Comparison of ENCODE assay signal across 27 mouse cellular contexts in the genomic region with DNA sequence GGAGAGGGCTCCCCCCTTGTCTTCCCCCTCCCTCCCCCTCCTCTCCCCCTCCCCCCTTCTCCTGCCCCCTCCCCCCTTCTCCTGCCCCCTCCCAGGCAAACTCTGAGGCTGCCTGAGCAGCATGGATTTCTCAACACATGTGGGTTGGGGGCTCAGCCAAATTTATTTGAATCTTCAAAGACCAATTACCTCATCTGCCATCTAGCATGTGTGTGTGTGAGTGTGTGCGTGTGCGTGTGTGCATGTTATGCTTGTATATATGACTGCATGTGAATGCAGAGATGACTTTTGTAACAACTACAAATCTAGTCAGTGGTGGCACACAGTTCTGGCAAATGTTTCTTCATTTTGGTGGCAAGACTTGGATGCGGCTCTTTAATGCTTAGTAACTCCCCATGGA. TPM values are rescaled to one million over a fixed set of nuclear protein-coding genes. Genes with fewer than 3 reads are reported as not detected.
DNase-seq lines count a peak whose midpoint lies in the region; ATAC-seq and TF ChIP-seq lines count a peak whose summit lies in the region.
"Had no signal": no experiment of that assay in that cellular context is flagged by ENCODE, and none has a peak within 500 bp of the region (broad histone marks: within the 10 kb centered on the region; RNA-seq: fewer than 3 reads in every experiment).

No protein-coding gene starts in this region.

- no peak overlapping the region for H3K4me2 ChIP-seq in midbrain, postnatal 0 days (ENCODE audit: low read depth, low read length, poor library complexity, severe bottlenecking)
- no peak overlapping the region for H3K4me2 ChIP-seq in midbrain, embryonic 15.5 days
- H3K4me2 ChIP-seq in embryonic facial prominence, embryonic 15.5 days (replicated peaks), result no peak overlapping the region
- H3K4me2 ChIP-seq in stomach, embryonic 16.5 days (ENCODE audit: low read depth, low read length), result no peak overlapping the region
- no peak overlapping the region for H3K4me2 ChIP-seq in heart, embryonic 11.5 days
- H3K4me2 ChIP-seq: heart, embryonic 13.5 days; hindbrain, embryonic 15.5 days; limb, embryonic 12.5 days; liver, embryonic 12.5 days had no signal

- no peak for DNase-seq in gastrocnemius, adult 2 months
- no peak for DNase-seq in gastrocnemius, postnatal 25 days
- peak; percentile 38 for DNase-seq in midbrain, postnatal 0 days (ENCODE audit: low spot score)
- no peak for DNase-seq in heart, adult 11 months
- DNase-seq: adrenal gland, adult 8-10 months; B cell, adult 2 months; cerebellum, adult 11 months; cerebellum, adult 9-11 months; gastrocnemius, postnatal 36 days; heart, adult 2 months; heart, postnatal 10 days; kidney, adult 18-20 months; layer of hippocampus, postnatal 36 days; liver, postnatal 0 days; lung, postnatal 14 days; midbrain, embryonic 14.5 days; right cerebral cortex, postnatal 4 days; thymus, postnatal 14 days had no signal

- no peaks in the 10 kb centered on the region for H3K36me3 ChIP-seq in midbrain, postnatal 0 days (ENCODE audit: insufficient read depth, low read length)
- no peaks in the 10 kb centered on the region for H3K36me3 ChIP-seq in midbrain, embryonic 15.5 days (replicated peaks)
- no peaks in the 10 kb centered on the region for H3K36me3 ChIP-seq in embryonic facial prominence, embryonic 15.5 days
- no peaks in the 10 kb centered on the region for H3K36me3 ChIP-seq in stomach, embryonic 16.5 days (ENCODE audit: control insufficient read depth, insufficient read depth, low read length)
- no peaks in the 10 kb centered on the region for H3K36me3 ChIP-seq in heart, embryonic 11.5 days (ENCODE audit: control insufficient read depth, insufficient read depth, low read length)
- H3K36me3 ChIP-seq: forebrain, embryonic 10.5 days; heart, embryonic 13.5 days; hindbrain, embryonic 15.5 days; limb, embryonic 12.5 days; liver, embryonic 12.5 days had no signal

- ATAC-seq in midbrain, postnatal 0 days (ENCODE audit: low FRiP score), result no peak
- ATAC-seq in midbrain, embryonic 15.5 days (replicated peaks), result no peak
- ATAC-seq in embryonic facial prominence, embryonic 15.5 days (ENCODE audit: insufficient number of reproducible peaks, low FRiP score, low TSS enrichment, low read depth), result no peak
- ATAC-seq in stomach, embryonic 16.5 days (ENCODE audit: insufficient read depth, low FRiP score), result no peak
- no peak for ATAC-seq in heart, embryonic 11.5 days (replicated peaks; ENCODE audit: insufficient number of reproducible peaks, low FRiP score, low TSS enrichment)
- ATAC-seq: liver, embryonic 12.5 days; liver, postnatal 0 days had no signal

- 0 out of 2 replicates have a peak overlapping the region, but pooled peaks have one; percentile 4 for H3K27ac ChIP-seq in gastrocnemius, adult 2 months
- no peak overlapping the region for H3K27ac ChIP-seq in midbrain, postnatal 0 days (ENCODE audit: low read depth, low read length)
- H3K27ac ChIP-seq in midbrain, embryonic 15.5 days, result no peak overlapping the region
- 0 out of 2 replicates have a peak overlapping the region, but pooled peaks have one; percentile 1 for H3K27ac ChIP-seq in embryonic facial prominence, embryonic 15.5 days (replicated peaks)
- H3K27ac ChIP-seq in stomach, embryonic 16.5 days (ENCODE audit: low read length), result peak overlapping the region; percentile 43
- no peak overlapping the region for H3K27ac ChIP-seq in heart, embryonic 11.5 days (ENCODE audit: low read depth, low read length)
- H3K27ac ChIP-seq: forebrain, embryonic 10.5 days; heart, adult 2 months; heart, embryonic 13.5 days; hindbrain, embryonic 15.5 days; limb, embryonic 12.5 days; liver, embryonic 12.5 days had no signal

- H3K4me3 ChIP-seq in gastrocnemius, adult 2 months, result no peak overlapping the region
- H3K4me3 ChIP-seq in midbrain, postnatal 0 days (ENCODE audit: low read depth, low read length), result no peak overlapping the region
- H3K4me3 ChIP-seq in midbrain, embryonic 15.5 days, result no peak overlapping the region
- H3K4me3 ChIP-seq in embryonic facial prominence, embryonic 15.5 days (replicated peaks), result no peak overlapping the region
- no peak overlapping the region for H3K4me3 ChIP-seq in stomach, embryonic 16.5 days (replicated peaks; ENCODE audit: low read length)
- H3K4me3 ChIP-seq in heart, embryonic 11.5 days (ENCODE audit: low read depth, low read length), result no peak overlapping the region
- H3K4me3 ChIP-seq: forebrain, embryonic 10.5 days; heart, adult 2 months; heart, embryonic 13.5 days; hindbrain, embryonic 15.5 days; limb, embryonic 12.5 days; liver, embryonic 12.5 days had no signal

- WGBS in midbrain, postnatal 0 days, result 87% methylated on average over 3 of the region's 3 CpGs
- WGBS in midbrain, embryonic 15.5 days, result 88% methylated on average over 3 of the region's 3 CpGs
- WGBS in embryonic facial prominence, embryonic 15.5 days, result 65% methylated on average over 3 of the region's 3 CpGs
- WGBS in stomach, embryonic 16.5 days, result 83% methylated on average over 3 of the region's 3 CpGs
- WGBS in heart, embryonic 11.5 days (ENCODE audit: insufficient replicate concordance), result 94% methylated on average over 3 of the region's 3 CpGs

- H3K27me3 ChIP-seq in midbrain, postnatal 0 days (ENCODE audit: insufficient read depth, low read length), result no peaks in the 10 kb centered on the region
- no peaks in the 10 kb centered on the region for H3K27me3 ChIP-seq in midbrain, embryonic 15.5 days (replicated peaks)
- no peaks in the 10 kb centered on the region for H3K27me3 ChIP-seq in embryonic facial prominence, embryonic 15.5 days
- no peaks in the 10 kb centered on the region for H3K27me3 ChIP-seq in stomach, embryonic 16.5 days (ENCODE audit: control insufficient read depth, insufficient read depth, low read length)
- H3K27me3 ChIP-seq in heart, embryonic 11.5 days (ENCODE audit: control insufficient read depth, insufficient read depth, low read length), result no peaks in the 10 kb centered on the region
- H3K27me3 ChIP-seq: heart, embryonic 13.5 days; hindbrain, embryonic 15.5 days; limb, embryonic 12.5 days; liver, embryonic 12.5 days had no signal

- no peak for TF ChIP-seq CTCF in gastrocnemius, adult 2 months (IDR thresholded peaks at IDR 0.05)
- no peak for TF ChIP-seq CTCF in midbrain, postnatal 0 days (IDR thresholded peaks at IDR 0.05)

- H3K4me1 ChIP-seq in midbrain, postnatal 0 days (ENCODE audit: insufficient read depth, low read length), result no peaks in the 10 kb centered on the region
- no peaks in the 10 kb centered on the region for H3K4me1 ChIP-seq in midbrain, embryonic 15.5 days
- H3K4me1 ChIP-seq in embryonic facial prominence, embryonic 15.5 days, result peaks cover 35% of the 10 kb centered on the region
- H3K4me1 ChIP-seq in stomach, embryonic 16.5 days (ENCODE audit: control insufficient read depth, insufficient read depth, low read length), result peaks cover 13% of the 10 kb centered on the region
- no peaks in the 10 kb centered on the region for H3K4me1 ChIP-seq in heart, embryonic 11.5 days (ENCODE audit: control insufficient read depth, insufficient read depth, low read length)
- H3K4me1 ChIP-seq: forebrain, embryonic 10.5 days; hindbrain, embryonic 15.5 days; liver, embryonic 12.5 days had no signal

- no peak overlapping the region for H3K9ac ChIP-seq in midbrain, postnatal 0 days (replicated peaks; ENCODE audit: low read length, poor library complexity, severe bottlenecking)
- H3K9ac ChIP-seq in midbrain, embryonic 15.5 days, result no peak overlapping the region
- no peak overlapping the region for H3K9ac ChIP-seq in embryonic facial prominence, embryonic 15.5 days
- no peak overlapping the region for H3K9ac ChIP-seq in stomach, embryonic 16.5 days (ENCODE audit: low read length)
- no peak overlapping the region for H3K9ac ChIP-seq in heart, embryonic 11.5 days (ENCODE audit: low read depth, low read length)
- H3K9ac ChIP-seq: heart, embryonic 13.5 days; hindbrain, embryonic 15.5 days; limb, embryonic 12.5 days; liver, embryonic 12.5 days; liver, postnatal 0 days had no signal

- H3K9me3 ChIP-seq in midbrain, postnatal 0 days (ENCODE audit: low read length), result no peaks in the 10 kb centered on the region
- no peaks in the 10 kb centered on the region for H3K9me3 ChIP-seq in midbrain, embryonic 15.5 days
- H3K9me3 ChIP-seq in embryonic facial prominence, embryonic 15.5 days (replicated peaks), result no peaks in the 10 kb centered on the region
- H3K9me3 ChIP-seq in stomach, embryonic 16.5 days (replicated peaks; ENCODE audit: control insufficient read depth, low read length), result no peaks in the 10 kb centered on the region
- H3K9me3 ChIP-seq in heart, embryonic 11.5 days (replicated peaks; ENCODE audit: control insufficient read depth, low read length), result no peaks in the 10 kb centered on the region
- H3K9me3 ChIP-seq: forebrain, embryonic 10.5 days; heart, embryonic 13.5 days; hindbrain, embryonic 15.5 days; limb, embryonic 12.5 days; liver, embryonic 12.5 days had no signal

- intact Hi-C loops in gastrocnemius, adult 2 months (cut with DNase I), result no loop called here

RNA-seq across cellular contexts. Expression of a gene that starts 55.8 kb away (rescaled TPM):
- 100 to 1,000 TPM; 102 to 104 TPM for total RNA-seq in gastrocnemius, adult 2 months (2021)
- total RNA-seq in gastrocnemius, postnatal 25 days (2021), result 10 to 100 TPM; 71.8 to 75.5 TPM
- 85.5 and 141 TPM in 2 replicates for total RNA-seq in midbrain, postnatal 0 days (2014; rRNA removed)
- polyA plus RNA-seq in midbrain, postnatal 0 days (2015; fragmentation: Nextera tagmentation; extraction: Ambion mirVana), result 170 and 174 TPM in 2 replicates
- polyA plus RNA-seq in midbrain, embryonic 15.5 days (2015; fragmentation: Nextera tagmentation; extraction: Ambion mirVana), result 176 and 182 TPM in 2 replicates
- polyA plus RNA-seq in embryonic facial prominence, embryonic 15.5 days (2015; fragmentation: Nextera tagmentation; extraction: Ambion mirVana), result 126 and 137 TPM in 2 replicates
- 123 and 138 TPM in 2 replicates for polyA plus RNA-seq in stomach, embryonic 16.5 days (2015; fragmentation: Nextera tagmentation; extraction: Ambion mirVana)
- 136 and 141 TPM in 2 replicates for polyA plus RNA-seq in heart, embryonic 11.5 days (2014; fragmentation: Nextera tagmentation; extraction: Ambion mirVana)

Comparison
In these comparisons a context has a peak if more than half of its experiments do, and no peak if none do; other contexts are left out.
1. H3K27ac ChIP-seq: peak in gastrocnemius, adult 2 months (single experiment), embryonic facial prominence, embryonic 15.5 days (single experiment) and stomach, embryonic 16.5 days (single experiment); none in midbrain, postnatal 0 days (single experiment), midbrain, embryonic 15.5 days (single experiment) and heart, embryonic 11.5 days (single experiment).